Mouse (Mus musculus): Measurements from ENCODE around the gene Clip2.
"Not testable (repeated sequence)": the region's sequence is repeated elsewhere in the genome, so short reads cannot be mapped to it uniquely, and the experiment has no call there.

Clip2 gene

DNA sequence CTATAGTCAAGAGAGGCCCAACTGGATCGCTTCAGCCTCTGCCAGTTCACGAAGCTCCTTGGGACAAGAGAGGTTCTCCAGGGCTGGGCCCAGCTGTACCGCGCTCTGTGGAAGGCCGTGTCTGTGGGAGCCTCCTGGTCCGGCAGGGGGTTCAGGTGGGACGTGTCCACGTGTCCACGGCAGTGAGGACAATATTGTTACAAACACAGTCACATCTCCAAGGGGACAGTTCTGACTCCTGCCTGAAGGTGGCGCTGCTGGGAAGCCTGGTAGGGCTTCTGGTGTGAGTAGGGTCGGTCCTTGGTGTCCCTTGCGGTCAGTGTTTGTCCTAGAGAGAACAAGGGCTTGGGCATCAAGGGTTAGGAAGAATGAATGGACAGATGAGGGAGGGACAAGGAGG lies 61.8 kb downstream of the Clip2 start:
- DNase-seq (ENCODE audit: low read depth, low spot score) = no peak

GRCm38 (mm10) chr5:134489583-134489982 lies 62.7 kb downstream of the Clip2 start:
- no peak for DNase-seq (ENCODE audit: low read depth, low spot score)

- no peak for DNase-seq (ENCODE audit: low read depth, low spot score)
Observed at GRCm38 (mm10) chr5:134488596-134488995, 63.6 kb downstream of the Clip2 start.

GRCm38 (mm10) chr5:134488042-134488441 lies 64.2 kb downstream of the Clip2 start:
- DNase-seq (ENCODE audit: low read depth, low spot score) = no peak

GRCm38 (mm10) chr5:134485900-134486665 lies 66.2 kb downstream of the Clip2 start:
- DNase-seq (ENCODE audit: low read depth, low spot score) = peak; percentile 60

- DNase-seq (ENCODE audit: low read depth, low spot score) = no peak
Observed at GRCm38 (mm10) chr5:134485183-134485730, 67.0 kb downstream of the Clip2 start.

GRCm38 (mm10) chr5:134483291-134483690 lies 68.9 kb downstream of the Clip2 start:
- no peak for DNase-seq (ENCODE audit: low read depth, low spot score)

- no peak for DNase-seq (ENCODE audit: low read depth, low spot score)
Observed at GRCm38 (mm10) chr5:134482331-134482730, 69.9 kb downstream of the Clip2 start.

DNA sequence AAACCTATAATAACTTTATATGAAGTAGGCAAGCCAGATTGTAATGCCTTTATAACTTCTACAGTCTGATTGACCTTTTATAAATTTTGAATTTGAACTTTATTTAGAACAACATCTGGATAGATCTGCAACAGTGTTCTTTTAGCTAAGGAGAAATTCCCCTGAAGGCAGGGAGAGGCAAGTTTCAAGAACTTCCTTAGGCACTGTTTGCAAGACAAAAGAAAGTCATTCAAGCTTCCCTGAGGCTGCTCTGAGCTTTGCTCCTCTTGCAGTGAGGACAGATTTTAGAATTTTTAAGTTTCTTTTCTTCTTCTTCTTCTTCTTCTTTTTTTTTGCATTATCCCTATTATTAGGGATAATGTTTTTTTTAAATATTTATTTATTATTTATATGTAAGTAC lies 73.3 kb downstream of the Clip2 start:
- DNase-seq (ENCODE audit: low read depth, low spot score) = not testable (repeated sequence)

DNA sequence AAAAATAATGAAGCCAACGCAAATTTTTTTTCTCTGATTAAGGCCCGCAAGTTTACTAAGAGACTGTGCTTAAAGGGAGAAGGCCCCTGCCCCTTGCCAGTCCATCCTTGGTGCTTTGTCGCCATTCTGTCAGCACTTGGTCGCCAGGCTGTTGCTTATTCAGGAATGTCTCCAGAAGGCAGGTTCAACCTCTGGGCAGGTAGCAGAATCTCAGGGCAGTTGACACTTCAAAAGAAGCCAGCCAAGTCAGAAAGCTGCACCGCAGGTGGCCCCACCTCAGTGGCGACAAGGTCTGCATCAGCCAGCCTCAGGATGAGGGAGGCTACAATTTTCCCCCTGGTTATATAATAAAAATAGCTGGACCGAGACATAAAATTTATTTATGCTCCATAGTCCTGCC lies 76.5 kb downstream of the Clip2 start:
- not testable (repeated sequence) for DNase-seq (ENCODE audit: low read depth, low spot score)

GRCm38 (mm10) chr5:134475006-134475605 lies 77.1 kb downstream of the Clip2 start:
- DNase-seq (ENCODE audit: low read depth, low spot score) = no peak

DNA sequence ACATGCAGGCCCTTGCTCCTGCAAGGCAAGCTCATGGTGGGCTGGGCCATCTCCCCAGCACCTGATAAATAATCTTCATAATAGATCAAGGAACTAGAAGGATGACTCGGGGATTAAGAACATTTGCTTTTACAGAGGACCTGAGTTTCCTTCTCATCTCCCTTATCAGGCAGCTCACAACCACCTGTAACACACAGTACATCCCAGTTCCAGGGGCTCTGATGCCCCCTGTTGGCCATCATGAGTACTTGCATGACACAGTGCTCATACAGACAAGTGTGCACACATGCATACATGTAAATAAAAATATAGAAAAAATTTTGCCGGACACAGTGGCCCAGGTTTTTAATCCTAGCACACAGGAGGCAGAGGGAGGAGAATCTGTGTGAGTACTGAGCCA lies 78.3 kb downstream of the Clip2 start:
- DNase-seq (ENCODE audit: low read depth, low spot score) = no peak

GRCm38 (mm10) chr5:134470538-134471169 lies 81.6 kb downstream of the Clip2 start:
- no peak for DNase-seq (ENCODE audit: low read depth, low spot score)

DNA sequence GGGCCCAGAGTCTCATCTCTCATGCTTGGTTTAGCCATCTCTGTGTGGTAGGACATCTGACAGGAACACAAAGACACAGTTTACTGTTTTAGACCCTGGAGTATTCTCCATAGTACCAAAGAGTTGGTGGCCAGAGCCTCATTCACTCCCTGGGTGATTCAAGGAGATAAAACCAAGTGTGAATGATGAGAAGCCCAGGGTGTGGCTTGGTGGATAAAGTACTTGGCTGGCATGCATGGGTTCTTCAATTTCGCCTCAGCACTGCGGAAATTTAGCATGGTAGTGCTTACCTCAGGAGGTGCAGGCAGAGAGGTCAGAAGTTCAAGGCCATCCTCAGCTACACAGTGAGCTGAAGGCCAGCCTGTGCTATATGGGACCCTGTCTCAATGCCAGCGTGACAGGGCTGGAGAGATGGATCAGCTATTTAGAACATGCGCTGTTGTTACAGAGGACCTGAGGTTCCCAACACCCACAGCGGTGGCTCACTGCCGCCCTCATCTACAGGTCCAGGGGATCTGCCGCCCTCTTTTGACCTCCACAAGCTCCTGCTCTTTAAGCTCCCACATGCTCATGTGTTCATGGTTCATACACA lies 82.6 kb downstream of the Clip2 start:
- no peak for DNase-seq (ENCODE audit: low read depth, low spot score)

DNA sequence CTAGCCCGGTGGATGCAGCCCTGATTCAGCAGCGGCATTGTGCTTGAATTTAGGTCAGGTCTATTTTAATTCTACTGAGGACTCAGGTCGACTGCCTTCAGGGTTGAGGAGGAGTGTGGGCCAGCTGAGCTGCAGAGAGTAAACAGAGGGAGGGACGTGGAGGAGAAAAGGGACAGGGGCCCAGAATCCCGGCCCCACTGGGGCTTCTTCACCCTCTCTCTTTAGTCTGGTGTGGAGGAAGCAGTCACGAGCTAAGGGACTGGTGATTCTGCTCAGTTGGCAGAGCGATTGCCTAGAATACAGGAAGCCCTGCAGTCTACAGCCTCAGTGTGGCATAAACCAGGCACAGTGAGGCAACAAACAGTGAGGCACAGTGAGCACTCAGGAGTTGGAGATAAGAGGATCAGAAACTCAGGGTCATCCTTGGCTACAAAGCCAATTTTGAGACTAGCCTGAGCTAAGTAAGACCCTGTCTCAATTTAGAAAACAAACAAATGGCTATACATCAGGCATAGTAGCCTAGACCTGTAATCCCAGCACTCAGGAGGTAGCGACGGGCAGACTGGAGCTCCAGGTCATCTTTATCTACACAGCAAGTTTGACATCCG lies 84.0 kb downstream of the Clip2 start:
- no peak for DNase-seq (ENCODE audit: low read depth, low spot score)

GRCm38 (mm10) chr5:134467030-134467549 lies 85.1 kb downstream of the Clip2 start:
- no peak for DNase-seq (ENCODE audit: low read depth, low spot score)

DNA sequence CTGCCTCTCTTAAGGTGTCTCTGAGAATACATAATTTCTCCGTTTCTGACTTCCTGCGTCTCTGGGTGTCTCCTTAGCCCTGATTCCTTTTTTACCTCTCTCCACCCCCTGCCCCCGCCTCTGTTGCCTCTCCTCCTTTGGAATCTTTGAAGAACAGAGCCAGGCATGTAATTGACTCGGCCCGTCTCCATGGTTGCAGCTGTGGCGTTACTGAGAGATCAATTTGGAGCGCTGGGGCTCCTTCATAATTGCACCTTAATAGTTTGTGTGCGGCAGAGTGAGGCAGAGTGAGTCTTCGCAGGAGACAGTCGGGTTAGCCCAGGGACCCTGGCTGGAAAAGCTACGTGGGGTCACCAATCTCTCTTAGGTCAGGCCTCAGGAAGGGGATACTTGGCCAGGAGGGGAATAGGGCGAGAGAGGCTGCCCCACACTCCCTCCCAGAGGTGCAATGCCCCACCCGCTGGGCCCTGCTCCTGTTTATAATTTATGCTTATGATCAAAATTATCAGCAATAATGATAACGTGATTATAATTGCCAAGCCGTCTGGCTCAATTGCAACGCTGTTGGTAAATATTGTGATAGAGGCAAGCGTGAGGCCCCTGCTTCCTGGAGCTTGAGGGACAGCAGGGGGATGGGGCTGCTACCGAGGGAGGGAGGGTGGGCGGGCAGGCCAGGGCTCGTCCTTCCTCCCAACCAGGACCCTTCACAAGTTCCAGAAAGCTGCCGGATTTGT lies 85.8 kb downstream of the Clip2 start:
- no peak for DNase-seq (ENCODE audit: low read depth, low spot score)

DNA sequence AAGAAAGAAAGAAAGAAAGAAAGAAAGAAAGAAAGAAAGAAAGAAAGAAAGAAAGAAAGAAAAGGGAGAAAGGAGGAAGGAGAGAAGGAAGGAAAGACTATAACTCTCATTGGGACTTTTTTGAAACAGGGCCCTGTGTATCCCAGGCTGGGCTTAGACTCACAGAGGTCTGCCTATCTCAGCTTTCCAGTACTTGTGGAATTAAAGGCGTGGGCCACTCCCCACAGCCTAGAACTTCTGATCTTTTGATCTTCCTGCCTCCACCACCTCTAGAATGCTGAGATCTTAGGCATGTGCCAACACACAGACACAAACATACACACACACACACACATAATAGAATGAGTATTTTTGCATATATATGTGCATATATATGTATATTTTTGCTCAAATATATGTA lies 87.0 kb downstream of the Clip2 start:
- no peak for DNase-seq (ENCODE audit: low read depth, low spot score)

DNA sequence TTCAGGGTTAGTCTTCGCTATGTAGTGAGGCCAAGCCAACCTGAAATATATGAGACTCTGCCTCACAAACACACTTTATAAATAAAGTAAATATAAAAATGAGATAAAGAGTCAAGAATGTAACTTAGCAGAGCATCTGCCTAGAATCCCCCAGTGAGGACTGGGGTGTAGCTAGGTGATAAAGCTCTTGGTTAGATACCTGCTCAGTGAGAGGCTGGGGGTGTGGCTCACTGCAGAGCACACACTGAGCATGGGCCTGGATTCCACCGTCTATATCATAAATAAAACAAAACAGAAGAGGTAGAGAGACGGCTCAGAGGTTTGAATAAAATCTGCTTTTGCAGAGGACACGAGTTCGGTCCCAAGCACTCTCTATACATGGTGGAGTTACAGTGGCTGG lies 88.0 kb downstream of the Clip2 start:
- no peak for DNase-seq (ENCODE audit: low read depth, low spot score)

- DNase-seq (ENCODE audit: low read depth, low spot score) = no peak
Observed at GRCm38 (mm10) chr5:134462731-134463130, 89.5 kb downstream of the Clip2 start.

DNA sequence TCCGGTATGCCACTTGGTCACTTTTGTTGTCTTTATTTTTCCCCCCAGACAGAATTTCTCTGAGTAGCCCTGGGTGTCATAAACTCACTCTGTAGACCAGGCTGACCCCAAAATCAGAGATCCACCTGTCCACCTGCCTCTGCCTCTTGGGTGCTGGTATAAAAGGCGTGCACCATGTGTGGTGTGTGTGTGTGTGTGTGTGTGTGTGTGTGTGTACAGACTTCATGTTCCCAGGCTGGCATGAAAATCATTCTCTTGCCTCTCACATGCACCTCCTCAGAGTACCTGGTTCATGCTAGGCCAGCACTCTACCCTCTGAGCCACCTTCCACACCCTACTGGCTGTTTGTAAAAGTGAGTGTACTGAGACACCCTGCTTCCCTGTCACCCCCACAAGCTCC lies 89.9 kb downstream of the Clip2 start:
- no peak for DNase-seq (ENCODE audit: low read depth, low spot score)

Measured in c-Kit-negative CD71-positive TER-119-positive erythroid progenitor cells, embryonic 14.5 days (primary cell).